Comparison of ENCODE assay signal across 27 mouse cellular contexts in genomic region chr2:114196421-114196820, GRCm38 (mm10). TPM values are rescaled to one million over a fixed set of nuclear protein-coding genes. Genes with fewer than 3 reads are reported as not detected.
DNase-seq lines count a peak whose midpoint lies in the region; ATAC-seq and TF ChIP-seq lines count a peak whose summit lies in the region.
"Had no signal": no experiment of that assay in that cellular context is flagged by ENCODE, and none has a peak within 500 bp of the region (broad histone marks: within the 10 kb centered on the region; RNA-seq: fewer than 3 reads in every experiment).

No protein-coding gene starts in this region.

- 78% methylated on average over 5 of the region's 5 CpGs for WGBS in midbrain, embryonic 14.5 days
- 80% methylated on average over 5 of the region's 5 CpGs for WGBS in midbrain, embryonic 16.5 days

- peaks cover 24% of the 10 kb centered on the region for H3K36me3 ChIP-seq in midbrain, embryonic 14.5 days (ENCODE audit: control insufficient read depth, insufficient read depth, low read length)
- H3K36me3 ChIP-seq in midbrain, embryonic 16.5 days (ENCODE audit: control insufficient read depth, insufficient read depth, low read length) = peaks cover 7% of the 10 kb centered on the region

- no peaks in the 10 kb centered on the region for H3K9me3 ChIP-seq in midbrain, embryonic 14.5 days (ENCODE audit: control insufficient read depth, low read length)
- no peaks in the 10 kb centered on the region for H3K9me3 ChIP-seq in midbrain, embryonic 16.5 days (replicated peaks; ENCODE audit: control insufficient read depth, low read length, poor library complexity, severe bottlenecking)
- H3K9me3 ChIP-seq: embryonic facial prominence, embryonic 10.5 days; embryonic facial prominence, embryonic 13.5 days; forebrain, embryonic 12.5 days; forebrain, embryonic 15.5 days; heart, embryonic 10.5 days; heart, embryonic 13.5 days had no signal

- no peak for ATAC-seq in midbrain, embryonic 14.5 days (ENCODE audit: low FRiP score, low TSS enrichment)
- ATAC-seq in midbrain, embryonic 16.5 days = no peak
- ATAC-seq: activated CD4-positive, CD25-positive, alpha-beta regulatory T cell, adult 4 months; CD4-positive, CD25-positive, alpha-beta regulatory T cell, adult 4 months; forebrain, embryonic 15.5 days had no signal

- no peak for TF ChIP-seq POLR2A in brain, embryonic 14.5 days (IDR thresholded peaks at IDR 0.05; ENCODE audit: borderline replicate concordance, extremely low read depth, insufficient read depth, insufficient read length, poor library complexity, severe bottlenecking)

- no peak overlapping the region for H3K4me2 ChIP-seq in midbrain, embryonic 14.5 days (ENCODE audit: low read length)
- H3K4me2 ChIP-seq in midbrain, embryonic 16.5 days (ENCODE audit: low read length) = no peak overlapping the region
- H3K4me2 ChIP-seq: embryonic facial prominence, embryonic 13.5 days; forebrain, embryonic 12.5 days; forebrain, embryonic 15.5 days; heart, embryonic 13.5 days; hindbrain, embryonic 14.5 days had no signal

- DNase-seq in midbrain, embryonic 14.5 days = peak; percentile 12
- DNase-seq in right cerebral cortex, postnatal 14 days = peak; percentile 8
- DNase-seq in right cerebral cortex, adult 2 months (ENCODE audit: low spot score in 2 of 2) = no peak
- DNase-seq in brain, embryonic 14.5 days (ENCODE audit: low read depth) = peak; percentile 13
- no peak for DNase-seq in spleen, postnatal 10 days (ENCODE audit: low spot score in 2 of 2)
- DNase-seq: adrenal gland, adult 8-10 months; adrenal gland, postnatal 25 days; cerebellum, adult 11 months; cerebellum, adult 2 months; cerebellum, adult 9-11 months; cerebellum, postnatal 36 days; embryo, embryonic 11 days; gastrocnemius, postnatal 25 days; heart, adult 18-20 months; heart, postnatal 14 days; heart, postnatal 4 days had no signal

- H3K4me3 ChIP-seq in midbrain, embryonic 14.5 days (replicated peaks; ENCODE audit: low read depth, low read length) = no peak overlapping the region
- no peak overlapping the region for H3K4me3 ChIP-seq in midbrain, embryonic 16.5 days (ENCODE audit: low read depth, low read length)
- H3K4me3 ChIP-seq: embryonic facial prominence, embryonic 10.5 days; embryonic facial prominence, embryonic 13.5 days; erythroblast, embryonic 14.5 days; forebrain, embryonic 12.5 days; forebrain, embryonic 15.5 days; heart, embryonic 10.5 days; heart, embryonic 13.5 days had no signal

- H3K27ac ChIP-seq in midbrain, embryonic 14.5 days (replicated peaks; ENCODE audit: low read depth, low read length) = no peak overlapping the region
- H3K27ac ChIP-seq in midbrain, embryonic 16.5 days (ENCODE audit: low read length) = no peak overlapping the region
- H3K27ac ChIP-seq: embryonic facial prominence, embryonic 10.5 days; embryonic facial prominence, embryonic 13.5 days; forebrain, embryonic 12.5 days; forebrain, embryonic 15.5 days; heart, embryonic 10.5 days; heart, embryonic 13.5 days; hindbrain, embryonic 14.5 days had no signal

- no peak for TF ChIP-seq CTCF in brain, embryonic 14.5 days (IDR thresholded peaks at IDR 0.05; ENCODE audit: borderline replicate concordance, extremely low read depth, insufficient read depth, insufficient read length)

- no peaks in the 10 kb centered on the region for H3K27me3 ChIP-seq in midbrain, embryonic 14.5 days (ENCODE audit: control insufficient read depth, insufficient read depth, low read length)
- no peaks in the 10 kb centered on the region for H3K27me3 ChIP-seq in midbrain, embryonic 16.5 days (ENCODE audit: control insufficient read depth, insufficient read depth, low read depth, low read length)
- H3K27me3 ChIP-seq: embryonic facial prominence, embryonic 13.5 days; forebrain, embryonic 12.5 days; forebrain, embryonic 15.5 days; heart, embryonic 13.5 days had no signal

- no peak overlapping the region for H3K9ac ChIP-seq in midbrain, embryonic 14.5 days (replicated peaks; ENCODE audit: low read length)
- no peak overlapping the region for H3K9ac ChIP-seq in midbrain, embryonic 16.5 days (ENCODE audit: low read depth, low read length)
- H3K9ac ChIP-seq: embryonic facial prominence, embryonic 13.5 days; forebrain, embryonic 12.5 days; forebrain, embryonic 15.5 days; heart, embryonic 13.5 days; hindbrain, embryonic 14.5 days had no signal

- H3K4me1 ChIP-seq in midbrain, embryonic 14.5 days (ENCODE audit: control insufficient read depth, insufficient read depth, low read length) = peaks cover 16% of the 10 kb centered on the region
- H3K4me1 ChIP-seq in midbrain, embryonic 16.5 days (ENCODE audit: control insufficient read depth, insufficient read depth, low read length) = peaks cover 12% of the 10 kb centered on the region

RNA-seq across cellular contexts. Expression of gene Zfp770, which starts 4.8 kb away (rescaled TPM):
- polyA plus RNA-seq in midbrain, embryonic 14.5 days (2014; fragmentation: Nextera tagmentation; extraction: Ambion mirVana) = 8.2 and 11.4 TPM in 2 replicates
- polyA plus RNA-seq in midbrain, embryonic 16.5 days (2015; fragmentation: Nextera tagmentation; extraction: Ambion mirVana) = 5.8 and 6.3 TPM in 2 replicates
- polyA plus RNA-seq in brain, embryonic 14.5 days (2012; rRNA removed) = 7.7 and 9.4 TPM in 2 replicates

RNA-seq across cellular contexts. Expression of gene Aqr, which starts 9.6 kb away (rescaled TPM):
- 52.6 and 54.3 TPM in 2 replicates for polyA plus RNA-seq in midbrain, embryonic 14.5 days (2014; fragmentation: Nextera tagmentation; extraction: Ambion mirVana)
- 32.0 and 43.5 TPM in 2 replicates for polyA plus RNA-seq in midbrain, embryonic 16.5 days (2015; fragmentation: Nextera tagmentation; extraction: Ambion mirVana)
- polyA plus RNA-seq in brain, embryonic 14.5 days (2012; rRNA removed) = 45.9 and 46.1 TPM in 2 replicates

Comparison
In these comparisons a context has a peak if more than half of its experiments do, and no peak if none do; other contexts are left out.
1. DNase-seq: peak in midbrain, embryonic 14.5 days (single experiment), right cerebral cortex, postnatal 14 days (single experiment) and brain, embryonic 14.5 days (single experiment); none in right cerebral cortex, adult 2 months (0 of 2) and spleen, postnatal 10 days (0 of 2).